Comparison of ENCODE assay signal across 10 mouse cellular contexts in genomic region chr2:167368328-167368727, GRCm38 (mm10). TPM values are rescaled to one million over a fixed set of nuclear protein-coding genes. Genes with fewer than 3 reads are reported as not detected.
DNase-seq lines count a peak whose midpoint lies in the region; ATAC-seq and TF ChIP-seq lines count a peak whose summit lies in the region.
"Had no signal": no experiment of that assay in that cellular context is flagged by ENCODE, and none has a peak within 500 bp of the region (broad histone marks: within the 10 kb centered on the region; RNA-seq: fewer than 3 reads in every experiment).

No protein-coding gene starts in this region.

- peaks cover 24 to 59% of the 10 kb centered on the region in 2 experiments for H3K4me1 ChIP-seq in CH12.LX (ENCODE audit: control insufficient read depth in 1 of 2, insufficient read depth in 2 of 2)
- H3K4me1 ChIP-seq in liver, adult 2 months (ENCODE audit: control insufficient read depth, insufficient read depth, low read length) = no peaks in the 10 kb centered on the region
- peaks cover 5% of the 10 kb centered on the region; the same call in 1 of the 2 replicates for H3K4me1 ChIP-seq in hindbrain, embryonic 16.5 days (ENCODE audit: control insufficient read depth, insufficient read depth, low read depth, low read length)
- peaks cover 4% of the 10 kb centered on the region for H3K4me1 ChIP-seq in forebrain, embryonic 16.5 days (replicated peaks; ENCODE audit: control insufficient read depth, insufficient read depth, low read length)

- peaks cover 5 to 19% of the 10 kb centered on the region in 2 experiments for H3K36me3 ChIP-seq in CH12.LX (replicated peaks in 1 of 2; ENCODE audit: control insufficient read depth in 1 of 2, insufficient read depth in 1 of 2, low read length in 1 of 2)
- no peaks in the 10 kb centered on the region for H3K36me3 ChIP-seq in liver, adult 2 months (ENCODE audit: control insufficient read depth, insufficient read depth, low read length)
- H3K36me3 ChIP-seq in hindbrain, embryonic 16.5 days (ENCODE audit: control insufficient read depth, insufficient read depth, low read length) = no peaks in the 10 kb centered on the region
- no peaks in the 10 kb centered on the region for H3K36me3 ChIP-seq in forebrain, embryonic 16.5 days (ENCODE audit: control insufficient read depth, insufficient read depth)

- DNase-seq in CD4-positive helper T cell, adult 2 months (ENCODE audit: low read depth, low spot score) = peak; percentile 95
- DNase-seq in CH12.LX (ENCODE audit: extremely low read depth) = peak; percentile 98
- DNase-seq in liver, adult 2 months (ENCODE audit: extremely low read depth, low read depth, low spot score) = no peak
- DNase-seq in skeletal muscle tissue, adult 2 months (ENCODE audit: low read depth, low spot score) = peak; percentile 59
- no peak for DNase-seq in left cerebral cortex, adult 9 months (ENCODE audit: low spot score in 2 of 2)
- DNase-seq in frontal cortex, adult 2 months (ENCODE audit: extremely low spot score in 1 of 2, low spot score in 1 of 2) = no peak
- DNase-seq: forebrain, postnatal 0 days had no signal

- peaks cover 8% of the 10 kb centered on the region for H3K9me3 ChIP-seq in CH12.LX (replicated peaks; ENCODE audit: low read length)
- H3K9me3 ChIP-seq in hindbrain, embryonic 16.5 days (ENCODE audit: control insufficient read depth, low read length) = no peaks in the 10 kb centered on the region
- no peaks in the 10 kb centered on the region for H3K9me3 ChIP-seq in forebrain, embryonic 16.5 days (ENCODE audit: control insufficient read depth, low read length)

- peak overlapping the region; percentile 98 for H3K27ac ChIP-seq in CH12.LX (ENCODE audit: insufficient read depth, low read depth)
- 0 out of 2 replicates have a peak overlapping the region, but pooled peaks have one; percentile 4 for H3K27ac ChIP-seq in liver, adult 2 months (replicated peaks; ENCODE audit: insufficient read depth, low read depth, low read length)
- no peak overlapping the region for H3K27ac ChIP-seq in hindbrain, embryonic 16.5 days (ENCODE audit: low read depth, low read length)
- no peak overlapping the region for H3K27ac ChIP-seq in forebrain, embryonic 16.5 days (ENCODE audit: low read length)

- peak overlapping the region; percentile 60 to 86 (median 61) for H3K4me3 ChIP-seq in CH12.LX (replicated peaks in 1 of 3; ENCODE audit: low read depth in 2 of 3, low read length in 2 of 3, poor library complexity in 1 of 3)
- no peak overlapping the region for H3K4me3 ChIP-seq in liver, adult 2 months (ENCODE audit: insufficient read depth, low read depth, low read length)
- H3K4me3 ChIP-seq in hindbrain, embryonic 16.5 days (ENCODE audit: low read length) = no peak overlapping the region
- no peak overlapping the region for H3K4me3 ChIP-seq in forebrain, embryonic 16.5 days (replicated peaks; ENCODE audit: low read length)
- H3K4me3 ChIP-seq: myocyte had no signal

- no peak for TF ChIP-seq CTCF in CH12.LX (conservative IDR thresholded peaks at IDR 0.05 in 1 of 2, IDR thresholded peaks at IDR 0.05 in 1 of 2; ENCODE audit: low read depth in 2 of 2, low read length in 2 of 2)
- TF ChIP-seq CTCF in liver, adult 2 months (IDR thresholded peaks at IDR 0.05; ENCODE audit: low read depth, low read length) = no peak

- peak; percentile 70 for TF ChIP-seq POLR2A in CH12.LX (IDR thresholded peaks at IDR 0.05; ENCODE audit: low read depth, low read length)
- no peak for TF ChIP-seq POLR2A in liver, adult 2 months (IDR thresholded peaks at IDR 0.05; ENCODE audit: extremely low read depth, insufficient read depth, low read length)

- dilution Hi-C loops in CH12.LX (cut with MboI; ENCODE audit: extremely low pct_ligation_motif_present, extremely low pct_unique_long_range_greater_than_20kb, low sequenced_read_pairs) = no loop called here

- peak; percentile 35; the same call in 1 of the 2 replicates for TF ChIP-seq EP300 in CH12.LX (IDR thresholded peaks at IDR 0.05; ENCODE audit: low read length)

- TF ChIP-seq RAD21 in CH12.LX (IDR thresholded peaks at IDR 0.05; ENCODE audit: low read depth, low read length) = no peak

- no peak for ATAC-seq in hindbrain, embryonic 16.5 days
- ATAC-seq in forebrain, embryonic 16.5 days = no peak
- ATAC-seq: forebrain, postnatal 0 days had no signal

- in situ Hi-C loops in CH12.LX (cut with MboI; ENCODE audit: low pct_ligation_motif_present, low pct_unique_long_range_greater_than_20kb, low sequenced_read_pairs) = no loop called here

- H3K27me3 ChIP-seq in CH12.LX (replicated peaks) = no peaks in the 10 kb centered on the region
- no peaks in the 10 kb centered on the region for H3K27me3 ChIP-seq in liver, adult 2 months (ENCODE audit: control insufficient read depth, insufficient read depth, low read length)
- H3K27me3 ChIP-seq in hindbrain, embryonic 16.5 days (replicated peaks; ENCODE audit: control insufficient read depth, insufficient read depth, low read length) = no peaks in the 10 kb centered on the region
- H3K27me3 ChIP-seq in forebrain, embryonic 16.5 days (replicated peaks; ENCODE audit: control insufficient read depth, insufficient read depth, low read length) = no peaks in the 10 kb centered on the region

- H3K9ac ChIP-seq in CH12.LX (ENCODE audit: insufficient read depth, low read depth) = peak overlapping the region; percentile 96
- no peak overlapping the region for H3K9ac ChIP-seq in liver, adult 2 months (ENCODE audit: low read depth, low read length)
- no peak overlapping the region for H3K9ac ChIP-seq in hindbrain, embryonic 16.5 days (ENCODE audit: low read depth, low read length)
- no peak overlapping the region for H3K9ac ChIP-seq in forebrain, embryonic 16.5 days (replicated peaks; ENCODE audit: low read depth, low read length)
- H3K9ac ChIP-seq: forebrain, postnatal 0 days had no signal

- no peaks in the 10 kb centered on the region for H3K79me2 ChIP-seq in CH12.LX (replicated peaks; ENCODE audit: control insufficient read depth, extremely low read depth, insufficient read depth, poor library complexity, severe bottlenecking)
- no peaks in the 10 kb centered on the region for H3K79me2 ChIP-seq in liver, adult 2 months (ENCODE audit: control insufficient read depth, insufficient read depth, low read length)

- H3K4me2 ChIP-seq in CH12.LX (ENCODE audit: insufficient read depth, low read depth, poor library complexity, severe bottlenecking) = peak overlapping the region; percentile 81
- no peak overlapping the region for H3K4me2 ChIP-seq in hindbrain, embryonic 16.5 days (ENCODE audit: low read length)
- H3K4me2 ChIP-seq in forebrain, embryonic 16.5 days (ENCODE audit: low read length) = no peak overlapping the region

- WGBS in liver, adult 2 months = 56% methylated on average over 9 of the region's 9 CpGs
- 77% methylated on average over 7 of the region's 9 CpGs for WGBS in hindbrain, embryonic 16.5 days
- WGBS in forebrain, embryonic 16.5 days = 77% methylated on average over 9 of the region's 9 CpGs

TF ChIP-seq in CH12.LX, 34 proteins besides CTCF, POLR2A, EP300 and RAD21 (continues in another document):
- TF ChIP-seq JUND (conservative IDR thresholded peaks at IDR 0.05; ENCODE audit: low read depth, low read length) (no peak), NELFE (IDR thresholded peaks at IDR 0.05; ENCODE audit: low read depth, low read length) (peak; percentile 73), POLR2AphosphoS2 (IDR thresholded peaks at IDR 0.05; ENCODE audit: low read depth, low read length) (peak; percentile 47; the same call in 1 of the 2 replicates), ZMIZ1 (IDR thresholded peaks at IDR 0.05; ENCODE audit: low read depth, low read length) (no peak; the same call in none of the 2 replicates), MEF2A (IDR thresholded peaks at IDR 0.05; ENCODE audit: borderline replicate concordance, low read depth, low read length) (peak; percentile 85), MAZ (IDR thresholded peaks at IDR 0.05; ENCODE audit: low read depth, low read length) (no peak), NRF1 (IDR thresholded peaks at IDR 0.05; ENCODE audit: low read depth, low read length) (no peak), RCOR1 (conservative IDR thresholded peaks at IDR 0.05; ENCODE audit: low read depth, low read length) (no peak), TCF12 (IDR thresholded peaks at IDR 0.05; ENCODE audit: low read depth, low read length) (peak; percentile 81), GABPA (IDR thresholded peaks at IDR 0.05; ENCODE audit: insufficient replicate concordance, low read depth, low read length) (no peak), ZKSCAN1 (IDR thresholded peaks at IDR 0.05; ENCODE audit: borderline replicate concordance, low read depth, low read length) (no peak), ZNF384 (IDR thresholded peaks at IDR 0.05; ENCODE audit: low read depth, low read length) (peak; percentile 43; the same call in 1 of the 2 replicates), SIN3A (IDR thresholded peaks at IDR 0.05; ENCODE audit: low read length) (peak; percentile 72; the same call in 1 of the 2 replicates), IRF4 (IDR thresholded peaks at IDR 0.05; ENCODE audit: low read depth, low read length) (peak; percentile 94), MAX (IDR thresholded peaks at IDR 0.05; ENCODE audit: low read length) (peak; percentile 23; the same call in 1 of the 2 replicates), CHD1 (IDR thresholded peaks at IDR 0.05; ENCODE audit: low read depth, low read length) (no peak), TBP (conservative IDR thresholded peaks at IDR 0.05; ENCODE audit: low read depth, low read length) (0 out of 2 replicates have a peak, but pooled peaks have one; percentile 52)

RNA-seq across cellular contexts. Expression of gene B4galt5, which starts 19.3 kb away (rescaled TPM):
- total RNA-seq in CH12.LX (2012; rRNA removed) (12.5 and 14.4 TPM in 2 replicates), CH12.LX (2014; rRNA removed) (12.0 and 13.5 TPM in 2 replicates)
- 17.6 and 22.4 TPM in 2 replicates for polyA plus RNA-seq in CH12.LX (2012; ENCODE audit: insufficient read length, low read depth)
- total RNA-seq in liver, adult 2 months (2014; rRNA removed) = 8.1 and 17.7 TPM in 2 replicates
- polyA plus RNA-seq in liver, adult 2 months (2012; rRNA removed) = 14.9 and 15.7 TPM in 2 replicates
- 19.7 and 22.6 TPM in 2 replicates for polyA plus RNA-seq in hindbrain, embryonic 16.5 days (2015; fragmentation: Nextera tagmentation; extraction: Ambion mirVana)
- polyA plus RNA-seq in forebrain, embryonic 16.5 days (2015; fragmentation: Nextera tagmentation; extraction: Ambion mirVana) = 9.9 and 12.5 TPM in 2 replicates
- 37.8 and 38.8 TPM in 2 replicates for polyA plus RNA-seq in frontal cortex, adult 2 months (2012; rRNA removed)

RNA-seq across cellular contexts. Expression of gene Slc9a8, which starts 53.2 kb away (rescaled TPM):
- total RNA-seq in CH12.LX (2012; rRNA removed) (21.2 and 26.0 TPM in 2 replicates), CH12.LX (2014; rRNA removed) (12.9 and 14.5 TPM in 2 replicates)
- 20.6 and 25.0 TPM in 2 replicates for polyA plus RNA-seq in CH12.LX (2012; ENCODE audit: insufficient read length, low read depth)
- total RNA-seq in liver, adult 2 months (2014; rRNA removed) = 14.9 and 22.6 TPM in 2 replicates
- polyA plus RNA-seq in liver, adult 2 months (2012; rRNA removed) = 25.8 and 34.2 TPM in 2 replicates
- 18.7 and 19.9 TPM in 2 replicates for polyA plus RNA-seq in hindbrain, embryonic 16.5 days (2015; fragmentation: Nextera tagmentation; extraction: Ambion mirVana)
- polyA plus RNA-seq in forebrain, embryonic 16.5 days (2015; fragmentation: Nextera tagmentation; extraction: Ambion mirVana) = 21.1 and 24.0 TPM in 2 replicates
- 47.3 and 49.6 TPM in 2 replicates for polyA plus RNA-seq in frontal cortex, adult 2 months (2012; rRNA removed)

Comparison
In these comparisons a context has a peak if more than half of its experiments do, and no peak if none do; other contexts are left out.
1. DNase-seq: peak in CD4-positive helper T cell, adult 2 months (single experiment), CH12.LX (single experiment) and skeletal muscle tissue, adult 2 months (single experiment); none in liver, adult 2 months (single experiment), left cerebral cortex, adult 9 months (0 of 2) and frontal cortex, adult 2 months (0 of 2).
2. H3K27ac ChIP-seq: peak in CH12.LX (single experiment) and liver, adult 2 months (single experiment); none in hindbrain, embryonic 16.5 days (single experiment) and forebrain, embryonic 16.5 days (single experiment).
3. H3K4me3 ChIP-seq: peak in CH12.LX (3 of 3); none in liver, adult 2 months (single experiment), hindbrain, embryonic 16.5 days (single experiment) and forebrain, embryonic 16.5 days (single experiment).